ENCODE assay signal across 8 mouse cellular contexts in genomic region chr2:73904679-73905078, GRCm38 (mm10). TPM values are rescaled to one million over a fixed set of nuclear protein-coding genes. Genes with fewer than 3 reads are reported as not detected.
DNase-seq lines count a peak whose midpoint lies in the region; ATAC-seq and TF ChIP-seq lines count a peak whose summit lies in the region.
"Not testable (repeated sequence)": the region's sequence is repeated elsewhere in the genome, so short reads cannot be mapped to it uniquely, and the experiment has no call there.

No protein-coding gene starts in this region.

- H3K27ac ChIP-seq in intestine, embryonic 15.5 days; liver, embryonic 12.5 days; liver, embryonic 15.5 days (replicated peaks): not testable (repeated sequence)

- peaks cover 16% of the 10 kb centered on the region for H3K79me2 ChIP-seq in myocyte (ENCODE audit: control insufficient read depth, insufficient read depth)

- DNase-seq in 416B (ENCODE audit: low read depth) (peak; percentile 24), ES-CJ7 (ENCODE audit: low read depth, low spot score) (peak; percentile 61), ZHBTc4 (ENCODE audit: low read depth, low spot score) (peak; percentile 70), liver (peak; percentile 39)

- H3K9me3 ChIP-seq in intestine, embryonic 15.5 days; liver, embryonic 12.5 days (replicated peaks); liver, embryonic 15.5 days (replicated peaks): not testable (repeated sequence)

- H3K36me3 ChIP-seq in intestine, embryonic 15.5 days = peaks cover 23% of the 10 kb centered on the region
- H3K36me3 ChIP-seq in liver, embryonic 12.5 days = peaks cover 52% of the 10 kb centered on the region
- peaks cover 33% of the 10 kb centered on the region for H3K36me3 ChIP-seq in liver, embryonic 15.5 days (replicated peaks)
- peaks cover 32% of the 10 kb centered on the region for H3K36me3 ChIP-seq in myocyte (ENCODE audit: control insufficient read depth, insufficient read depth)

- H3K27me3 ChIP-seq in intestine, embryonic 15.5 days (replicated peaks); liver, embryonic 12.5 days (replicated peaks); liver, embryonic 15.5 days; myocyte (ENCODE audit: control insufficient read depth, insufficient read depth, insufficient read length): not testable (repeated sequence)

- H3K9ac ChIP-seq in intestine, embryonic 15.5 days; liver, embryonic 12.5 days; liver, embryonic 15.5 days: not testable (repeated sequence)

- ATAC-seq in intestine, embryonic 15.5 days = peak; percentile 52; the same call in 1 of the 2 replicates
- peak; percentile 76 for ATAC-seq in liver, embryonic 12.5 days
- ATAC-seq in liver, embryonic 15.5 days (ENCODE audit: insufficient read depth) = peak; percentile 69

- H3K4me3 ChIP-seq in intestine, embryonic 15.5 days (replicated peaks); liver, embryonic 12.5 days; liver, embryonic 15.5 days (replicated peaks); myocyte: not testable (repeated sequence)

- not testable (repeated sequence) for H3ac ChIP-seq in myocyte (ENCODE audit: control insufficient read depth, insufficient read length)

- H3K4me1 ChIP-seq in intestine, embryonic 15.5 days (replicated peaks) = not testable (repeated sequence)
- peaks cover 26% of the 10 kb centered on the region for H3K4me1 ChIP-seq in liver, embryonic 12.5 days
- peaks cover 25% of the 10 kb centered on the region for H3K4me1 ChIP-seq in liver, embryonic 15.5 days (replicated peaks)

- TF ChIP-seq POLR2A in myocyte (IDR thresholded peaks at IDR 0.05; ENCODE audit: insufficient read length, low read depth) = not testable (repeated sequence)

- H3K4me2 ChIP-seq in intestine, embryonic 15.5 days (replicated peaks); liver, embryonic 12.5 days; liver, embryonic 15.5 days; myocyte (ENCODE audit: low read depth): not testable (repeated sequence)

TF ChIP-seq in myocyte, 11 proteins besides CTCF, POLR2A, EP300 and RAD21:
- peak; percentile 38 for TF ChIP-seq POLR2AphosphoS2 (IDR thresholded peaks at IDR 0.05; ENCODE audit: insufficient read length, low read depth)
TF ChIP-seq in myocyte: peak in this region for 1; not testable (repeated sequence) for 10.

RNA-seq across cellular contexts. Expression of gene Atp5g3, which starts 6.4 kb away (rescaled TPM):
- polyA plus RNA-seq in intestine, embryonic 15.5 days (2015; fragmentation: Nextera tagmentation; extraction: Ambion mirVana) = 1,647 and 1,711 TPM in 2 replicates
- polyA plus RNA-seq in liver, embryonic 12.5 days (2016; fragmentation: Nextera tagmentation; extraction: Ambion mirVana) = 807 and 810 TPM in 2 replicates
- 610 and 686 TPM in 2 replicates for polyA plus RNA-seq in liver, embryonic 15.5 days (2015; fragmentation: Nextera tagmentation; extraction: Ambion mirVana)
- 1,861 TPM for polyA plus RNA-seq in myocyte (2012; fragmentation: generic; extraction: Trizol)

RNA-seq across cellular contexts. Expression of gene Atf2, which starts 12.2 kb away (rescaled TPM):
- polyA plus RNA-seq in intestine, embryonic 15.5 days (2015; fragmentation: Nextera tagmentation; extraction: Ambion mirVana) = 53.2 and 55.1 TPM in 2 replicates
- 28.7 and 30.8 TPM in 2 replicates for polyA plus RNA-seq in liver, embryonic 12.5 days (2016; fragmentation: Nextera tagmentation; extraction: Ambion mirVana)
- 16.7 and 18.4 TPM in 2 replicates for polyA plus RNA-seq in liver, embryonic 15.5 days (2015; fragmentation: Nextera tagmentation; extraction: Ambion mirVana)
- 8.6 TPM for polyA plus RNA-seq in myocyte (2012; fragmentation: generic; extraction: Trizol)
